9 mouse cellular contexts compared by ENCODE assay signal in the genomic region with DNA sequence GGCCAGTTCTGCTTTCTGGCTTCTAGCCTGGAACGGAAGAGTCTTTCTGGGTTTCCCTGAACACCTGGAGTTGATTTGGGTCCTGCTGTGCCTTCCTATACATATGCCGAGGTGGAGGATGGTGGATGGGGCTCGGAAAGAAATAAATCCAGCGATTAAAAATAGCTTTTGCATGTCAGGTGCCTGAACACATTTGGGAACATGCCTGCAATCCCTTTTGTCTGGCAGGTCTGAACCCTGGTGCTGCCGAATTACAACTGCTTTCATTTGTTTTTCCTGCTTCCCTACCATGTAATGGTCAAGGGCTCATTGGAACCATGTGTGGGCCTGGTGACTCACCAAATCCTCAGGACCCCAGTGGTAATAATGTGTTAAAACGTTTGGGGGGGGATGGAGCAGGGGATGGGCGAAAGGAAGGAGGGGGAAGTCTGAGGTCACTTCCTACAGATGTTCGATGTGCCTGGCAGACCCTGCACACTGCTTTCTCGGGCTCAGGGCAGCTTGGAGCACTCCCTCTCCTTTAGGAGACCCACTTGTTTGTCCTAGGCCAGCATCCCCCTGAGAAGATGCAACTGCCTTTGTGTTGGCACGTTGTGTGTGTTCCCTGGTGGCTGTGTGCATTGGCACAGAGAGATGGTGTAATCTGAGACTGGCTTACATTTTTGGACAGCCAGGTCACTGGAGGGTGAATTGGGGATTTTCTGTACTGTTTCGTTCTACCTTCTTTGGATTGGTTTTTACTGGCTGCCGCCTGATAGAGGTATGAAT.
DNase-seq lines count a peak whose midpoint lies in the region; ATAC-seq and TF ChIP-seq lines count a peak whose summit lies in the region.
"Had no signal": no experiment of that assay in that cellular context is flagged by ENCODE, and none has a peak within 500 bp of the region (broad histone marks: within the 10 kb centered on the region; RNA-seq: fewer than 3 reads in every experiment).

No protein-coding gene starts in this region.

- no peaks in the 10 kb centered on the region for H3K27me3 ChIP-seq in heart, embryonic 14.5 days (ENCODE audit: control insufficient read depth, insufficient read depth, low read length)
- no peaks in the 10 kb centered on the region for H3K27me3 ChIP-seq in spleen, adult 2 months (ENCODE audit: control insufficient read depth, insufficient read depth, low read length)

- TF ChIP-seq CTCF in spleen, adult 2 months (IDR thresholded peaks at IDR 0.05; ENCODE audit: extremely low read depth, insufficient read depth, insufficient read length, insufficient replicate concordance), result no peak

- 0 out of 2 replicates have a peak, but pooled peaks cover 13% of the 10 kb centered on the region for H3K36me3 ChIP-seq in heart, embryonic 14.5 days (ENCODE audit: control insufficient read depth, insufficient read depth, low read length)
- peaks cover 17% of the 10 kb centered on the region for H3K36me3 ChIP-seq in spleen, adult 2 months (ENCODE audit: control insufficient read depth, insufficient read depth, low read length)

- no peaks in the 10 kb centered on the region for H3K9me3 ChIP-seq in heart, embryonic 14.5 days (ENCODE audit: control insufficient read depth, low read length)

- 42% methylated on average over 12 of the region's 12 CpGs for WGBS in heart, embryonic 14.5 days
- WGBS in spleen, adult 2 months, result 11% methylated on average over 12 of the region's 12 CpGs

- no peak overlapping the region for H3K4me3 ChIP-seq in heart, embryonic 14.5 days (ENCODE audit: control insufficient read depth in 1 of 2, insufficient read depth in 1 of 2, low read depth in 1 of 2, low read length in 2 of 2)
- peak overlapping the region; percentile 7; the same call in 1 of the 2 replicates for H3K4me3 ChIP-seq in spleen, adult 2 months (ENCODE audit: extremely low read depth, insufficient read depth, insufficient read length)

- intact Hi-C loops in heart, postnatal 25 days (cut with DNase I), result no loop called here

- peak overlapping the region; percentile 14 for H3K4me2 ChIP-seq in heart, embryonic 14.5 days (ENCODE audit: low read length)

- no peak for ATAC-seq in heart, embryonic 14.5 days (ENCODE audit: insufficient number of reproducible peaks, insufficient read depth, low FRiP score, low read depth)

- H3K9ac ChIP-seq in heart, embryonic 14.5 days (ENCODE audit: low read length), result peak overlapping the region; percentile 31; the same call in 1 of the 2 replicates

- peak overlapping the region; percentile 14 to 64 for H3K27ac ChIP-seq in heart, embryonic 14.5 days (replicated peaks in 1 of 2; ENCODE audit: control insufficient read depth in 1 of 2, insufficient read depth in 1 of 2, low read depth in 2 of 2, low read length in 2 of 2)
- H3K27ac ChIP-seq in spleen, adult 2 months (ENCODE audit: insufficient read depth, low read length), result peak overlapping the region; percentile 54

- peaks cover 32 to 64% of the 10 kb centered on the region in 2 experiments for H3K4me1 ChIP-seq in heart, embryonic 14.5 days (ENCODE audit: control insufficient read depth in 2 of 2, insufficient read depth in 2 of 2, low read length in 2 of 2)
- peaks cover 52% of the 10 kb centered on the region for H3K4me1 ChIP-seq in spleen, adult 2 months (ENCODE audit: control insufficient read depth, insufficient read depth, insufficient read length)

- no peak for DNase-seq in heart, postnatal 25 days (ENCODE audit: low spot score)
- DNase-seq in spleen, adult 2 months (ENCODE audit: low read depth in 1 of 2, low spot score in 2 of 2), result no peak
- DNase-seq in spleen, adult 12 weeks (ENCODE audit: low spot score), result no peak
- peak; percentile 56 for DNase-seq in fibroblast of lung, adult 2 months (ENCODE audit: low read depth)
- DNase-seq in skeletal muscle tissue, adult 2 months (ENCODE audit: low read depth, low spot score), result peak; percentile 31
- no peak for DNase-seq in spleen, postnatal 10 days (ENCODE audit: low spot score in 2 of 2)
- no peak for DNase-seq in layer of hippocampus, postnatal 25 days (ENCODE audit: extremely low spot score in 1 of 2, low spot score in 1 of 2)
- DNase-seq: lung, postnatal 36 days had no signal

- no peak for TF ChIP-seq POLR2A in spleen, adult 2 months (IDR thresholded peaks at IDR 0.05; ENCODE audit: low read depth, low read length)

Comparison
In these comparisons a context has a peak if more than half of its experiments do, and no peak if none do; other contexts are left out.
1. DNase-seq: peak in fibroblast of lung, adult 2 months (single experiment) and skeletal muscle tissue, adult 2 months (single experiment); none in heart, postnatal 25 days (single experiment), spleen, adult 2 months (0 of 2), spleen, adult 12 weeks (single experiment), spleen, postnatal 10 days (0 of 2) and layer of hippocampus, postnatal 25 days (0 of 2).